Mouse (Mus musculus): ENCODE measurements around the gene Rsph14.

- TF ChIP-seq CTCF (IDR thresholded peaks at IDR 0.05; ENCODE audit: low read depth, low read length) (no peak), EP300 (IDR thresholded peaks at IDR 0.05; ENCODE audit: insufficient read depth, low read depth, low read length) (no peak), POLR2A (IDR thresholded peaks at IDR 0.05; ENCODE audit: insufficient read depth, low read length) (no peak)
Observed at GRCm38 (mm10) chr10:75060843-75061235, 28.5 kb upstream of the Rsph14 start.
